Mouse (Mus musculus) small intestine, adult 2 months (tissue): ENCODE data around the gene Gm9507. TPM values are rescaled to one million over a fixed set of nuclear protein-coding genes. Genes with fewer than 3 reads are reported as not detected.

Experiments used
- H3K27ac ChIP-seq: fragments of 200-500 bp; 2 replicates; pipeline ENCODE4 v1.5.1; 2012; ENCODE audit warnings: low read depth, low read length, control low read depth, inconsistent platforms; ENCODE audit not compliant: insufficient read depth
- H3K27me3 ChIP-seq: fragments of 200-500 bp; 2 replicates; pipeline ENCODE4 v1.6.1; 2012; ENCODE audit warnings: mild to moderate bottlenecking, moderate library complexity, low read length, inconsistent platforms; ENCODE audit not compliant: control insufficient read depth, insufficient read depth
- H3K36me3 ChIP-seq: fragments of 200-500 bp; 2 replicates; pipeline ENCODE4 v1.6.1; 2012; ENCODE audit warnings: mild to moderate bottlenecking, low read length, control low read depth, inconsistent platforms; ENCODE audit not compliant: control insufficient read depth, insufficient read depth
- H3K4me1 ChIP-seq: fragments of 200-500 bp; 2 replicates; pipeline ENCODE4 v1.6.1; 2012; ENCODE audit warnings: low read length, inconsistent platforms, mixed read lengths; ENCODE audit not compliant: control insufficient read depth, insufficient read depth, insufficient read length
- H3K4me3 ChIP-seq: fragments of 200-500 bp; 2 replicates; pipeline ENCODE4 v1.5.1; 2012; ENCODE audit warnings: low read depth, mild to moderate bottlenecking, control low read depth, inconsistent platforms, low read length, moderate library complexity
- CTCF ChIP-seq: fragments of 200-500 bp; IDR thresholded peaks from 2 replicates; pipeline ENCODE4 v1.5.1; 2012; ENCODE audit warnings: low read depth, mild to moderate bottlenecking, control low read depth, inconsistent platforms, low read length, moderate library complexity, mixed read lengths; ENCODE audit not compliant: insufficient replicate concordance, insufficient read length; ENCODE audit errors: extremely low read depth
- POLR2A ChIP-seq: fragments of 200-500 bp; IDR thresholded peaks from 2 replicates; pipeline ENCODE4 v1.6.1; 2012; ENCODE audit warnings: low read depth, mild to moderate bottlenecking, control low read depth, inconsistent platforms, low read length, moderate library complexity
- WGBS: fragments of 180-500 bp; shearing (Covaris S2); methylation state at CpG from one replicate; pipeline ENCODE4 v1.1.7; 2018; 5-methylcytosine and 5-hydroxymethylcytosine counted together
- polyA plus RNA-seq: library from polyadenylated mRNA; depleted of rRNA; stranded (reverse); fragments of >200 nt; gene quantifications from 2 replicates; pipeline ENCODE4 v1.2.3, GENCODE M21; 2012; rRNA removed

Gm9507 gene
- polyA plus RNA-seq, 1 experiment: not detected

DNA sequence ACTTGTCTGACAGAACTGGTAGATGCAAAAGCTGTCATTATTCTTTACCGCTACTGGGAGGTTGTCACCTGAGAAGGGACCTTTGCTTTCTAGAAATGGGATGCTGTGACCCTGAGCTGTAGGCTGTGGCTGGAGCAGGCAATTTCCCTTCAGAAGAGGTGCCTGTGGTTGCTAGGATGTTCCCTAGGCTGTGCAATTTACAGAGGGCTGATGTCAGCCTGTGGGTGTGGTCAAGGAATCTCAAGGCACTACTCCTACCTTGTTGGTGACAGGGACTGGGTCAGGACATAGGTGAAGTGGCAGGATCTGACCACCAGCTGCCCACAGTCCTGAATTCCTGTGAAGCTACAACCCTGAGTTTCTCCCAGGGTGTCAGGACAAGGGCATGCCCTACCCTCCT lies 41.9 kb downstream of the Gm9507 start:
- H3K4me3 ChIP-seq: no peak overlapping the region
- WGBS: 71% methylated on average over 1 of the region's 1 CpGs
- TF ChIP-seq POLR2A (no peak), CTCF (no peak)
- H3K36me3 ChIP-seq: no peaks in the 10 kb centered on the region
- H3K27ac ChIP-seq: no peak overlapping the region
- no peaks in the 10 kb centered on the region for H3K4me1 ChIP-seq
- H3K27me3 ChIP-seq: no peaks in the 10 kb centered on the region

Other genes with a start within 250 kb of the Gm9507 start
- gene Pttg1ip, start 230.1 kb downstream of the Gm9507 start, polyA plus RNA-seq: 82.9 and 176 TPM in 2 replicates
- gene Sumo3, start 205.7 kb downstream of the Gm9507 start, polyA plus RNA-seq: 129 and 254 TPM in 2 replicates
- not detected in 2 replicates for gene Gm49325, start 205.6 kb downstream of the Gm9507 start, polyA plus RNA-seq
- 16.5 and 20.9 TPM in 2 replicates for gene Ube2g2, start 189.6 kb downstream of the Gm9507 start, polyA plus RNA-seq
- 0.11 and 0.33 TPM in 2 replicates for gene Tspear, start 125.3 kb downstream of the Gm9507 start, polyA plus RNA-seq
- gene Gm19402, start 121.1 kb downstream of the Gm9507 start, polyA plus RNA-seq: not detected in 2 replicates
- gene Gm9508, start 114.6 kb downstream of the Gm9507 start, polyA plus RNA-seq: not detected in 2 replicates
- not detected in 2 replicates for gene Gm10272, start 105.2 kb downstream of the Gm9507 start, polyA plus RNA-seq
- gene Gm10024, start 100.4 kb downstream of the Gm9507 start, polyA plus RNA-seq: not detected in 2 replicates
- gene Gm10142, start 96.0 kb downstream of the Gm9507 start, polyA plus RNA-seq: 0.85 TPM in 1 of 2 replicates, not detected in the other
- gene Krtap12-1, start 91.2 kb downstream of the Gm9507 start, polyA plus RNA-seq: not detected in 2 replicates
- not detected in 2 replicates for gene Gm10100, start 85.4 kb downstream of the Gm9507 start, polyA plus RNA-seq
- gene Gm18596, start 69.2 kb downstream of the Gm9507 start, polyA plus RNA-seq: not detected in 2 replicates
- gene Gm9736, start 60.5 kb downstream of the Gm9507 start, polyA plus RNA-seq: not detected in 2 replicates
- gene Gm3233, start 52.2 kb downstream of the Gm9507 start, polyA plus RNA-seq: not detected in 2 replicates
- not detected in 2 replicates for gene Gm3238, start 40.5 kb downstream of the Gm9507 start, polyA plus RNA-seq
- gene Gm7138, start 34.9 kb downstream of the Gm9507 start, polyA plus RNA-seq: not detected in 2 replicates
- gene Gm3250, start 29.3 kb downstream of the Gm9507 start, polyA plus RNA-seq: not detected in 2 replicates
- not detected in 2 replicates for gene Gm7137, start 23.6 kb downstream of the Gm9507 start, polyA plus RNA-seq
- gene Gm9639, start 16.8 kb downstream of the Gm9507 start, polyA plus RNA-seq: not detected in 2 replicates
- not detected in 2 replicates for gene Gm19668, start 12.7 kb downstream of the Gm9507 start, polyA plus RNA-seq
- gene Gm2696, start 2.8 kb upstream of the Gm9507 start, polyA plus RNA-seq: not detected in 2 replicates
- gene Krtap10-4, start 15.3 kb upstream of the Gm9507 start, polyA plus RNA-seq: not detected in 2 replicates
- gene Krtap10-10, start 24.1 kb upstream of the Gm9507 start, polyA plus RNA-seq: 0.09 TPM in 1 of 2 replicates, not detected in the other
- not detected in 2 replicates for gene Gm36176, start 35.0 kb upstream of the Gm9507 start, polyA plus RNA-seq
- gene Gm10318, start 41.0 kb upstream of the Gm9507 start, polyA plus RNA-seq: not detected in 2 replicates
- gene Gm3285, start 50.1 kb upstream of the Gm9507 start, polyA plus RNA-seq: not detected in 2 replicates
- gene Lrrc3, start 90.7 kb upstream of the Gm9507 start, polyA plus RNA-seq: 4.0 and 5.3 TPM in 2 replicates
- 1.8 and 3.4 TPM in 2 replicates for gene Trpm2, start 158.7 kb upstream of the Gm9507 start, polyA plus RNA-seq
- gene 1810043G02Rik, start 166.7 kb upstream of the Gm9507 start, polyA plus RNA-seq: 11.0 and 14.6 TPM in 2 replicates
- gene Pfkl, start 198.2 kb upstream of the Gm9507 start, polyA plus RNA-seq: 31.2 and 39.0 TPM in 2 replicates
- 0.86 and 1.1 TPM in 2 replicates for gene Dnmt3l, start 230.1 kb upstream of the Gm9507 start, polyA plus RNA-seq
- gene Aire, start 231.8 kb upstream of the Gm9507 start, polyA plus RNA-seq: 0.27 and 0.34 TPM in 2 replicates